Mouse (Mus musculus) cerebellum, adult 2 months (tissue): Measurements from ENCODE around the gene Sdhb.

ENCODE experiments used
- CTCF ChIP-seq: fragments of 200-500 bp; IDR thresholded peaks from 2 replicates; pipeline ENCODE4 v1.5.1; 2011; ENCODE audit warnings: low read depth, mild to moderate bottlenecking, control low read depth, low read length, moderate library complexity, borderline replicate concordance; ENCODE audit not compliant: insufficient read depth
- POLR2A ChIP-seq: fragments of 200-500 bp; IDR thresholded peaks from 2 replicates; pipeline ENCODE4 v1.6.1; 2011; ENCODE audit warnings: low read length, control low read depth, borderline replicate concordance; ENCODE audit not compliant: insufficient read depth

GRCm38 (mm10) chr4:141010118-141010517, 49.1 kb downstream of the Sdhb start, which contains the start of gene Mfap2:
- TF ChIP-seq POLR2A (no peak), CTCF (no peak)
